Mouse (Mus musculus) kidney, adult 2 months (tissue): Measurements from ENCODE around the gene Slc28a1. TPM values are rescaled to one million over a fixed set of nuclear protein-coding genes. Genes with fewer than 3 reads are reported as not detected.

Source experiments
- DNase-seq: peaks from one replicate; pipeline ENCODE4 v3.0.0; 2021
- H3K27ac ChIP-seq: fragments of 200-500 bp; 2 replicates; pipeline ENCODE4 v1.5.1; 2012; ENCODE audit warnings: low read depth, low read length, control low read depth, inconsistent platforms; ENCODE audit not compliant: insufficient read depth
- H3K27me3 ChIP-seq: fragments of 200-500 bp; replicated peaks from 2 replicates; pipeline ENCODE4 v1.6.1; 2012; ENCODE audit warnings: mild to moderate bottlenecking, moderate library complexity, low read length, inconsistent platforms; ENCODE audit not compliant: control insufficient read depth, insufficient read depth
- H3K36me3 ChIP-seq: fragments of 200-500 bp; 2 replicates; pipeline ENCODE4 v1.6.1; 2012; ENCODE audit warnings: mild to moderate bottlenecking, moderate library complexity, low read length, inconsistent platforms; ENCODE audit not compliant: control insufficient read depth, insufficient read depth
- H3K4me1 ChIP-seq: fragments of 200-500 bp; 2 replicates; pipeline ENCODE4 v1.6.1; 2011; ENCODE audit warnings: low read length; ENCODE audit not compliant: control insufficient read depth, insufficient read depth
- H3K4me3 ChIP-seq: fragments of 200-500 bp; 2 replicates; pipeline ENCODE4 v1.5.1; 2011; ENCODE audit warnings: mild to moderate bottlenecking, low read depth, low read length, control low read depth; ENCODE audit not compliant: insufficient read depth
- CTCF ChIP-seq: fragments of 200-500 bp; conservative IDR thresholded peaks from 2 replicates; pipeline ENCODE4 v1.5.1; 2011; ENCODE audit warnings: low read depth, mild to moderate bottlenecking, control low read depth, low read length, moderate library complexity, mixed read lengths; ENCODE audit not compliant: insufficient read depth, insufficient read length
- POLR2A ChIP-seq: fragments of 200-500 bp; IDR thresholded peaks from one replicate; pipeline ENCODE4 v1.6.1; 2011; ENCODE audit warnings: low read depth, low read length, control low read depth
- WGBS: fragments of 180-500 bp; shearing (Covaris S2); methylation state at CpG from one replicate; pipeline ENCODE4 v1.1.7; 2018; 5-methylcytosine and 5-hydroxymethylcytosine counted together
- polyA plus RNA-seq: library from polyadenylated mRNA; depleted of rRNA; stranded (reverse); fragments of >200 nt; gene quantifications from 2 replicates; pipeline ENCODE4 v1.2.3, GENCODE M21; 2012

Slc28a1 gene
- polyA plus RNA-seq, 1 experiment: 18.8 TPM

- no peak overlapping the region for H3K27ac ChIP-seq
- no peaks in the 10 kb centered on the region for H3K27me3 ChIP-seq
- H3K36me3 ChIP-seq: no peaks in the 10 kb centered on the region
- H3K4me1 ChIP-seq: no peaks in the 10 kb centered on the region
- no peak for TF ChIP-seq POLR2A
- TF ChIP-seq CTCF: no peak
- H3K4me3 ChIP-seq: no peak overlapping the region
- 75% methylated on average over 6 of the region's 6 CpGs for WGBS
- no peak for DNase-seq
Measured at GRCm38 (mm10) chr7:81077009-81077408, 37.6 kb upstream of the Slc28a1 start.

GRCm38 (mm10) chr7:81078740-81079139 is 35.9 kb upstream of the Slc28a1 start:
- DNase-seq: no peak
- H3K36me3 ChIP-seq: no peaks in the 10 kb centered on the region
- H3K27ac ChIP-seq: no peak overlapping the region
- H3K4me3 ChIP-seq: no peak overlapping the region
- H3K4me1 ChIP-seq: no peaks in the 10 kb centered on the region
- no peaks in the 10 kb centered on the region for H3K27me3 ChIP-seq
- WGBS: 83% methylated on average over 6 of the region's 6 CpGs
- no peak for TF ChIP-seq CTCF
- TF ChIP-seq POLR2A: no peak

- Histone ChIP-seq H3K4me1 (no peaks in the 10 kb centered on the region), H3K27ac (no peak overlapping the region), H3K36me3 (no peaks in the 10 kb centered on the region), H3K4me3 (no peak overlapping the region), H3K27me3 (no peaks in the 10 kb centered on the region)
- DNase-seq: no peak
- 59% methylated on average over 18 of the region's 18 CpGs for WGBS
- TF ChIP-seq POLR2A: no peak
- no peak for TF ChIP-seq CTCF
Measured at GRCm38 (mm10) chr7:81093420-81093965, 21.1 kb upstream of the Slc28a1 start.

GRCm38 (mm10) chr7:81094104-81094757 is 20.4 kb upstream of the Slc28a1 start:
- Histone ChIP-seq H3K4me3 (no peak overlapping the region), H3K4me1 (no peaks in the 10 kb centered on the region), H3K36me3 (no peaks in the 10 kb centered on the region), H3K27me3 (no peaks in the 10 kb centered on the region), H3K27ac (no peak overlapping the region)
- 87% methylated on average over 6 of the region's 6 CpGs for WGBS
- DNase-seq: no peak
- TF ChIP-seq CTCF (no peak), POLR2A (no peak)

GRCm38 (mm10) chr7:81100341-81100740 is 14.3 kb upstream of the Slc28a1 start:
- DNase-seq: no peak
- H3K4me3 ChIP-seq: no peak overlapping the region
- H3K27me3 ChIP-seq: no peaks in the 10 kb centered on the region
- 92% methylated on average over 5 of the region's 5 CpGs for WGBS
- H3K4me1 ChIP-seq: no peaks in the 10 kb centered on the region
- no peak overlapping the region for H3K27ac ChIP-seq
- TF ChIP-seq CTCF: no peak
- no peak for TF ChIP-seq POLR2A
- no peaks in the 10 kb centered on the region for H3K36me3 ChIP-seq

- Histone ChIP-seq H3K27me3 (no peaks in the 10 kb centered on the region), H3K36me3 (no peaks in the 10 kb centered on the region), H3K4me3 (no peak overlapping the region), H3K4me1 (no peaks in the 10 kb centered on the region), H3K27ac (no peak overlapping the region)
- WGBS: 97% methylated on average over 7 of the region's 7 CpGs
- TF ChIP-seq POLR2A (no peak), CTCF (no peak)
- DNase-seq: no peak
Measured at GRCm38 (mm10) chr7:81102854-81103253, 11.7 kb upstream of the Slc28a1 start.

- Histone ChIP-seq H3K27ac (no peak overlapping the region), H3K4me1 (peaks cover 7% of the 10 kb centered on the region), H3K4me3 (no peak overlapping the region), H3K36me3 (no peaks in the 10 kb centered on the region), H3K27me3 (no peaks in the 10 kb centered on the region)
- TF ChIP-seq POLR2A (no peak), CTCF (no peak)
- no peak for DNase-seq
- WGBS: 61% methylated on average over 4 of the region's 4 CpGs
Measured at GRCm38 (mm10) chr7:81105525-81105924, 9.1 kb upstream of the Slc28a1 start.
